Mouse (Mus musculus): ENCODE data around the gene Arl8b.

The Arl8b gene

DNA sequence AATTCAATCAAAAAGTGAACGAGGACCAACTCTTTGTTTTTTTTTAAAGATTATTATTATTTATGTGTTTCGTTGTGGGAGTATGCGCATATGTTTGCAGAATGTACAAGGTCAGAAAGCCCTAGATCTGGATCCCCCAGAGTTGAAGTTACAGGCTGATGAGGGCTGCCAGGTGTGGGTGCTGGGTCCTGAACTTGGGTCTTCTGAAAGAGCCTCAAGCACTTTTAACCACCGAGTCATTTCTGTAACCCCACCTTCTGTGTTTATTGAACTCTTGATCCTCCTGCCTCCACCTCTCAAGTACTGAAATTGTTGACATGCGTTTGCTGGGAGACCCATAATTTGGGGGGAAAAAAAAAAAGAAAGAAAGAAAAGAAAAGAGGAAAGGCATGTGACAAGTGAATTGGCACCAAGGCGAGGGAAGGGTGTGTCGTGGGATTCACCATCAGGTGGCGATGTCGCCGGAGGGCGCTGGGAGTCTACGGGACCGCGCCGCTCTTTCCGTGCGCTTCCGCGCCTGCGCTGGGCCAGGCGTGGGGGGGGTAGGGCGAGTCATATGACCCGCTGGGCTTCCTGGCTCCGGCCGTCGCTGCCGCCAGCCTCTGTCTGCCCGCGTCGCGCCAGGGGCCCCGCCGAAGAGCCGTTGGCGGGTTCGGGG is at the start of gene Arl8b:
Gene Arl8b, plus strand, starts transcription at position 574 of the 658 bp plus-strand sequence.
- peak; percentile 97 for DNase-seq

DNA sequence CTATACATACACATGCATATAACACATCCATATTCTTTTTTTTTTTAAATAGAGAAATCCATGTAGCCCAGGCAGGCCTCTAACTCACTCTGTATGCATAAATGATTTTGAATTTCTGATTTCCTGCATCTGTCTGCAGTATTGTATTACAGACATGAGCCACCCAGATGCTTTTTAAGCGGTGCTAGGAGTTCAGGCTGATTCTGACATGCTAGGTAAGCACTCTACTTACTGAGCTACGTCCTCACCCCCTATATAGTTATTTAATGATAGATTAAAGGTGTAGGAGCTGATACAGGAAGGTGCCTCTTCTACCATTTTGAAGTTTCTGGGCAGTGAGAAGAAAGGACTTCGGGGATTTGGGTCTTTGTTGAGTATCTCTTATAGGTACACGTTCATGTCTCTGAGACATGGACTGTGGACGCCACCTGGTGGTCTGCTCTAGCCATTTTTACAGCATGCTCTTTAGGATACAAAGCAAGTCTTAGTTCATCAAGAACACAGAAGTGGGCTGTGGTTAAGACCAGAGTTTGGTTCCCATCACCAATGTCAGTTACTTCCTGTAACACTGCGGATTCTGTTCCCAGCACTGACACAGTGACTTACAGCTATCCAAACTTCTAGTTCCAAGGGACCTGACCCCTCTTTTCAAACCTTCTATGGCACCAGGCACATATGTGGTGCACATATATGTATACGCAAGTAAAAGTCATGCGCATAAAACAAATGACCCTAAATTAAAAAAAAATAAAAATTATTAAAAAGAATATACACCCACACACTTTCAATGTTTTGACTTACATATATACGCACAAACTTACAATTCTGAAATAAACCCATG is 46.8 kb upstream of the Arl8b start:
- peak; percentile 77 for DNase-seq

DNA sequence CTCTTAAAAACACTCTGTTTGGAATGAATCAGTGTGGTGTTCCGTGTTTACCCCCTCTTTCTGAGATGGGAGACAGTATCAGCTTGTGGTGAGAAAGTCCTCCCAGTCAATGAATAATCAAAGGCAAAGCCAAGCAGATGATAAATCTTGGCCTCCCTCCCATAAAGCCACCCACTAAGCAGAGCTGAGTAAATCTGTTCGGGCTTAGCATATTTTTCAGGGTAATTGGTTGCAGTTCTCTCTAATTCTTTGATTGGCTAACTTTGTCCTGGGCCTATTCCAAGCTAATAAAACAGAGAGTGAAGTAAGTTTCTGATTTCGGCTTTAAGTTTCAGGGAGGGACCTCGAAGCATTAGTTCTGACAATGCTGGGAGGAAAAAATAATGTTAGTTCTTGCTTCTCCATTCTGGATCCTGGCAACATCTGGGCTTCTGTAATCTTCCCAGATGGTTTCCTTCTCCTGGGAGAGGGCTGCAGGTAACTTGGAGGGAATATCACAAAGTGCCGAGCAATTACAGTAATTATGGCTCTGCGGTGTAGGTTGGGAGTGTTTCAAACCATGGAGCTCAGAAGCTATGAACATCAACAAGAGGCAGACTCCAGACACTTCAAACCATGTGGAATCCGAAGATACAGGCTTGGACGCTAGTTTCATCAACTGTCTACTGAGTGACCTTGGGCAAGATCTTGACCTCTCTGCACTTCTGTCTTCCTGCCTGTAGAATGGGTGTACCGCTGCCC is 44.3 kb upstream of the Arl8b start:
- no peak for DNase-seq

DNA sequence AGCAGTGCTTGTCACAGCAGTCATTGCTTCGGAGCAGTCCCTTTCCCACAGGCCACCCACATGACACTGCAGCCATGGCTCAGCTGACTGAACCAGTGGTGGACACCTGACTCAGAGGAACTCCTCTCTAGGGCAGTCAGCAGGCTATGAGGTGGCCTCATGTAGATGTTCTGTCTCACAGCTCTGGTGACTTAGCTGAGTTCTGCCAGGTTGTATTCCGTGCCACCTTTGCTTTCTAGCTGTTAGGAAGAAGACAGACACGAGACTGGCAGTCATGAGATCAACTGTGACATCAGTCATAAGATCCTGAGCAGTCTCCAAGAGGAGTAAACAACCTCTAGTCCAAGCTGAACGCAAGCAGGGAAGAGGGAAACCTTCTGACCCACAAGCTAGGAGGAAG is 42.3 kb upstream of the Arl8b start:
- DNase-seq, result no peak

DNA sequence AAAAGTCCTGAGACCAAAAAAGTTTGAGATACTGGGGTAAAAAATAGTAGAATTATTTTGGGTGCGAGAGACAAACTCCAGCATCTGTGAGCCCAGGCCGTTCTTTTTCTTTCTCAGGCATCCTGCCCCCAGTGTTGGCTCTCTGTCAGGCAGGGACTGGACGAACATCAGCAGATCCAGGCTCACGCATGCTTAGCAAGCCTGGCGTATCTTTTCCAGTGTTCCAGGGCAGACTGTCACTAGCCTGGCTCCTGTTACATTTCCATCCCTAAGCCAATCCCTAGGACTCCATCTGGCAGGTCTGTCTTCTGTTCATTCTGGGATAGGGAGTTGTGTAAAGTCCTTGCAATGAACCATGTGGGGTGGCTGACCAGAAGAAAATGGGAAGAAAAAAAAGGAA is 39.2 kb upstream of the Arl8b start:
- no peak for DNase-seq

DNA sequence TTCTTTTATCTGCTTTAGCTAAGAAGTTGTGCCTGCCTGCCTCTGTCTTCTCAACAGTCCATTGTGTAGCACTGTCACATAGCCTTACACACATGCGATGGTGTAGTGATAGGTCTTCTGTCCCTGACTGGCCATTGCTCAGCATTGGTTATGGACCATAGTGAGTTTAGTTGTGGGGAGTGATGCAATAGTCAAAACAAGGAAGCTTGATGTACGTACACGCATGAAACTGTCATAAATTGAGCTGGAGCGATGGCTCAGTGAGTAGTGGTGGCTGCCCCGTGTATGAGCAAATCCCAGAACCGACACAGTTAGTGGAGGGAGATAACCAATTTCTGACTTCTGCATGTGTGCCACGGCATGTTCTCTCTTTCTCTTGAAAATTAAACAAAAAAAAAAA is 31.6 kb upstream of the Arl8b start:
- DNase-seq, result no peak

DNA sequence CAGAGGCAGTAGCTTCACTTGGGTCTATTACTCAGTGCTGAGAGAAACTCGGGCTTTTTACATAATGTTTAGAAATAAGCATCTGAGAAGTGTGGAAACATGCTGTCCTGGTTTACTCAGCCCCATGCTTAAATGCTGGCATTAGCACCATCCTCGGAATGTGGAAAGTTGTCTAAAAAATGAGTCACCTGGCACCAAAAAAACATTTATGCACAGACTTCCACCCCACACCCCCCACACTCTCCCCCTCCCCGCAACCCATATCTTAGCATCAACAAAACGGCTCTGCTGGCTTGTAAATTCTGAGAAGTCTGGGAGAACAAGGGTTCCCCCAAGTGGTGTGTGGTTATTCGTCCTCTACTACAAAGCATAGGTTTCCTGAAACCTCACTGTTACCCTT is 30.5 kb upstream of the Arl8b start:
- DNase-seq, result no peak

DNA sequence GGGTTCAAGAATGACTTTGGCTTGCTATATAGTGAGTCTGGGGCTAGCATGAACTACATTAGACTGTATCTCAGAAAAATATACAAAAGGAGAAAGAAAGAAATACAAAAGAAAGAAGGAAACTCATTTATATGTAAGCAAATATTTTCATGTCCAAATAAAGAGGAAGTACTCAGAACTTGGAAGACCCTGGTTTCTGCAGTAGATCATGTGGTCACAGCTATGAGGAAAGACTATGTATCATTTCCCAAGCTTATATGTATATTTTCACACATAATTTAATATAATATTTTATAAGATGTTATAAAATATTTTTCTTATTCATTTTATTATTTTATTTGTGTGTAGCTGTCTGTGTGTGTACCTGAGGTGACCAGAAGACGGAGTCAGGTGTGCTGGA is 29.4 kb upstream of the Arl8b start:
- DNase-seq, result no peak

DNA sequence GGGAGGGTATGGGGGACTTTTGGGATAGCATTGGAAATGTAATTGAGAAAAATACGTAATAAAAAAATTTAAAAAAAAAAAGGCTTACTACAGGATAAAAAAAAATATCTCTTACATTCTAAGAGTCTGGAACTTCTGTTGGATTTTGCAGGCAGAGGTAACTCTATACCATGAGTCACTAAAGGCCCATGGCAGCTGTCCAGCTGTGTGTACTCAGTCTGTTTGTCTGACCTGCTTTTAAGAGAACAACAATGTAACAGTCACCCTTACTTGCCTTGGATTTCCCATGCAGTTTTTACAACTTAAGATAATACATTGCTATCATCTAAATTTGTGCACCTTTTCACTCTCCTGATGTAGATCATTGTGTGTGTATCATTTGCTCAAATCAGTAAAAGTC is 28.5 kb upstream of the Arl8b start:
- DNase-seq, result no peak

DNA sequence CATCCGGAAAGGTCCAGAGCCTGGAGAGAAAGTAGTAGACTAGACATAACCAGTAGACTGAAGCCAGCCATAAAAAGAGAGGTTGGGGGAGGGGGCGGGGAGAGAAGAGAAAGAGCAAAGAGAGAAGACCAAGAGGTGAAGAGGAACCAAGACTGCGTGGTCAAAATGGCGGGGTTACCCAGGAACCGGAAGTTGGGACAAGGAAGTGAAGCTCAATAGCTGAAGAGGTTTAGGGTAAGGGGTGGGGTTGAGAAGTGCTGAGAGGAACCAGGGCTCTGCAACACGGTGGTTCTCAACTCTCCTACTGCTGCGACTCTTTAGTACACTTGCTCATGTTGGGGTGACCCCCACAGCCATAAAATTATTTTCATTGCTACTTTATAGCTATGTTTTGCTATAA is 27.0 kb upstream of the Arl8b start:
- no peak for DNase-seq

DNA sequence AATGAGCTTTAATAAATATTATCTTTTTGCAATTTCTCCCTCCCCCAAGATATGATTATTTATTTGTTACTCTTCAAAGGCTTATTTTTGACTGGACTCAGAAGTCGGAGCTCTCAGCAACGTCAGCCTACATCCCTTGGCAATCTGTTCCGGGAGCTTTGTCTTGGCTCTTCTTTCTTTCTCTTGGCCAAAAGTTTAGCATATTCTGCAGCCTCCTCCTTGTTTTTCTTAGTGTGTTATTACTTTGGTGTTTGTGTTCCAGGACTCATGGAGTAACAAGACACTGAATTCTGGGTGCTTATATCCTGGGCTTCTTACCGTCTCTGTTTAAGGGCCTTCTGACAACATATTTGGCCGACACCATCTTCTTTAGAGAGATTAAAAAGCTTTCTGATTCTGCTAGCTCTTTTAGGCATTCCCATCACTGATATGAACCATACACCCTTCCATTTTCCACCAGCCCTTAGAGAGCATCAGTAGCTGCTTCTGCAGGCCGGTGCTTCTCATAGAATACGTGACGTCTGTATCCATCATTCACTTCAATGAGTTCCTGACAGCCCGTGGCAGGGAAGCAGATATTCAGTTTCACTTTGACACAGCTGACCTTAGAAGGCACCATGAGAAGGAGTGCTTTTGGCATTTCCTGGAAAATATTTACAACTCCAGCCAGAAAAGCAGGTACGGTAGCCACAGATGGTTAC is 23.8 kb upstream of the Arl8b start:
- no peak for DNase-seq

DNA sequence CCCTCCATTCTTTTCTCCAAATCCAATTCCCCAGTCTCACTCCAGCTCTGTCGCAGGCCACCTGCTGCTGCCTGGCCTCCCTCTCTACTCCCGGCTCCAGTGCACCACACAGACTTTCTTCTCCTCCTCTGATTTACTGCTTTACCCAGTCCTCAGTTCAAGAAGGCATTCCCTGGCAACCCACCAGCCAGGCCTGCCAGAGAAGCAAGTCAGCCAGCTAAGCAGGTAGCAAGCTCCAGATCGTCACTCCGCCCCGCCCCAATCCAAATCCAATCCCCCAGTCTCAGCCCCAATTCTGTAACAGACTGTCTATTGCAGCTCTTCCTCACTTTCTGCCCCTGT is 23.2 kb upstream of the Arl8b start:
- peak; percentile 15 for DNase-seq

DNA sequence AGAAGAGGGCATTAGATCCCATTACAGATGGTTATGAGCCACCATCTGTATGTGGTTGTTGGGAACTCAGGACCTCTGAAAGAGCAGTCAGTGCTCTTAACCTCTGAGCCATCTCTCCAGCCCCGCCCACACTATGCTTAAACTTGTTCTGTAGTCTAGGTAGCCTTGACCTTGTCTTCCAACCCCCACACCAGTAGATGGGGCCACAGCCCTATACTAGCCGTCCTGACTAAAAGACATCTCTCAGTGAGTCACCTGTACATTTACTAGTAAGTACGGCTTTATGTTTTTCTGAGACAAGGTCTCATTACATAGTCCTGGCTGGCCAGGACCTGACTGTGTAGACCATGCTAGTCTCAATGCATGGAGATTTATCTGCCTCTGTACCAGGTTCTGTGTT is 12.0 kb upstream of the Arl8b start:
- no peak for DNase-seq

DNA sequence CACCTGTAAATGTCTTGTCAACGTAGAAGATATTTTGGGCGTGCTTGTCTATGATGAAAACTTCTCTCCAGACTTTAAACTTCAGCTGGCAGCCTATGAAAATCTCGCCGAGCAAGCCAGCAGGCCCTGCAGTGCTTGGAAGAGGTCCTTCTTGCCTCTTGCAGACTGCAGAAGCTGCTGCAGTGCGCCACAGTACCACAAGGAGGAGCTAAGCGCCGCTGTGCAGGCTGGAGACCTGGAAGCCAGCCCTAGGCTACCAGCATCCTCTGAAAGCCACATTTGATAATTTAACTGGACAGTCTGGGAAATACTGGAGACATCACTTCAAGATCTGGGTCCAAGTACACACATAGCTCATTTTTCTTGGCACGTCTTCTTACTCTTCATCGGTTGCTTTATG is 10.0 kb upstream of the Arl8b start:
- DNase-seq, result peak; percentile 86

DNA sequence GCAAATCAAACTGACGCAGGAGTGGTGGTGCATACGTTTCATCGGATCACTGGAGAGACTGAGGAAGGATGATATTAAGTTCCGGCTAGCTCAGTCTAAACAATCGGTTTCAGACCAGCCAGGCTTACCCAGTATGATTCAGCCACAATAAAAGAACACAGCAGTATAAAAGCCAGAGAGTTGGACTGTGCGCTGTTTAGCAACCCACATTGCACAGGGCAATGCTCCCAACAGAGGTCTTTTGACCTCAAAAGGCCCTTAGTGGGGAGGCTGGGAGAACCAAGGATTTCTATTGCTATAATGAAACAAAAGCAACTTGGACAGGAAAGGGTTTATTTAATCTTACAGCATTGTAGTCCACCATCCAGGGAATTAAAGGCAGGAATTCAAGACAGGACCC is 9.4 kb upstream of the Arl8b start:
- no peak for DNase-seq

DNA sequence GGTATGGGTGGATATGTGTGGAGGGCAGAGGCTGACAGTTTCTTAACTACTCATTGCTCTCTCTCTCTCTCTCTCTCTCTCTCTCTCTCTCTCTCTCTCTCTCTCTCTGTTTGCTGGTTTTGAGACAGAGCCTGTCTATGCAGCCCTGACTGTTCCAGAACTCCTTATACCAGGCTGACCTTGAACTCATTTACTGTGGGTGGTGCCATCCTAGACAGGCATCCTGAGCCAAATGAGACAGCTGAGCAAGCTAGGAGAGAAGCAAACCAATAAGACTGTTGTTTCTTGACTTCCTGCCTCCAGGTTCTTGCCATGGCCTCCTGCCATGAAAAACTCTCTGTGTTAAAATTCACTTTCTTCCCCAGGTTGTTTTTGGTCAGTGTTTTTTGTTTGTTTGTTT is 6.6 kb upstream of the Arl8b start:
- DNase-seq, result no peak

DNA sequence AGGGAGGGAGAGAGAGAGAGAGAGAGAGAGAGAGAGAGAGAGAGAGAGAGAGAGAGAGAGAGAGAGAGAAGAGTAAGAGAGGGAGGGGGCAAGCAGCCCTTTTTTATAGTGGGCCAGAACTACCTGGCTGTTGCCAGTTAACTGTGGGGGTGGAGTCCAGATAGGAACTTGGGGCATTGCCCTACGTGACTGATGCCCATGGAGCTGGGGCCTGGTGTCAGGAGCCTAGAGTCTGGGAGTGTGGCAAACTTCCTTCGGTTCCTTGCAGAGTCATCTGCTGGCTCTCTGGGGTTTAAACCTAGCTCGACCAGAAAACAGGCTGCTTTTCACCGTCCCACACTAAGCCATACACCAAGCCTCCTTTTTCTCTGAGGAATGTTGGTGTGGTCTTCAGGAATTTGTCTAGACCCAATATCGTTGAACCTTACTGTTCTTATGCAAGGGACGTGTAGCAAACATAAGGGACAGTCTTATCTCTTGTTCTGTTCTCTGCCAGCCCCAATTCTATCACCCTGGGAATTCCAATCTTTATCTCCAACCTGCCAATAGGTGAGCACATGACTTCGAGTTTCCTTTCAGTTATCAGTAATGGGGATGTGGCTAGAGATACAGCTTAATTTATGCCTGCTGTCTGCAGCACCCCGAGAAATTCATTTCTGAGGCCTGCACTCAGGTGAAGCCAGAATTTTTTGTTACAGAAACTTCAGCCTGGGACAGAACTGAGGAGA is 5.2 kb upstream of the Arl8b start:
- no peak for DNase-seq

DNA sequence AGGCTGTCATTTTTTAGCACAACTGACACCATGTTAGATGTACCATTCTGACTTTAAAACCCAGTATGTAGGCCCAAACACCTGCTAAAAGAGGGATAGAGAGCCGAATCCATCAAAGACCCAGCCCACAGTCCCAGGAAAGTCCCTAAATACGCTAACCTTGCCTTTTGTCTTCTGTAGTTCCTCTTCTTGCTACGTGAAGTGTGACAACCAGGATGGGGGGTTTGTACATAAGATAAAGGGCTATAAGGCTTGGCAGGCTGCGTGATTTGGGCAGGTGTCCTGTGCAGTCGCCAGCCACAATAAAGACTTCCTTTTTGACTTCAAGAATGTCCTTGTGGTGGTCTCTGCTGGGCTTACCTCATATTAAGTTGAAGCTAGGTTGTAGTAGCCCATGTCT is 4.5 kb upstream of the Arl8b start:
- no peak for DNase-seq

DNA sequence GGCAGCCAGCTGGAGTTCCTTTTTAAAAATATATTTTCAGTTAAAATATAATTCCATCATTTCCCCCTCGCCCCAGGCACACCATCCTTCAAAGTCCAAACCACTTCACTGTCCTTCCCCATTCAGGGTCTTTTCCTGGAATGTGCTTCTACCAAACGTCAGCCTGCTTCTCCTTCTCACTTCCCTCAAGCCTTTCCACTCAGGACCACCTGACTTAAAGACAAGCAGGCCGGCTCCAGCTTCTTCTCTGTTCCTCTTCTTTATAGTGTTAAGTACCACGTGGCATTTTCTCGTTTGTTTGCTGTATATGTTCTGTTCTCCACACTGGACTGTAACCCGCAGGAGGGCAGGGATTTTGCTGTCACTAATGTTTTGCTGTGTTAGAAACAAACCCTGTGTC is 1.0 kb upstream of the Arl8b start:
- no peak for DNase-seq

DNA sequence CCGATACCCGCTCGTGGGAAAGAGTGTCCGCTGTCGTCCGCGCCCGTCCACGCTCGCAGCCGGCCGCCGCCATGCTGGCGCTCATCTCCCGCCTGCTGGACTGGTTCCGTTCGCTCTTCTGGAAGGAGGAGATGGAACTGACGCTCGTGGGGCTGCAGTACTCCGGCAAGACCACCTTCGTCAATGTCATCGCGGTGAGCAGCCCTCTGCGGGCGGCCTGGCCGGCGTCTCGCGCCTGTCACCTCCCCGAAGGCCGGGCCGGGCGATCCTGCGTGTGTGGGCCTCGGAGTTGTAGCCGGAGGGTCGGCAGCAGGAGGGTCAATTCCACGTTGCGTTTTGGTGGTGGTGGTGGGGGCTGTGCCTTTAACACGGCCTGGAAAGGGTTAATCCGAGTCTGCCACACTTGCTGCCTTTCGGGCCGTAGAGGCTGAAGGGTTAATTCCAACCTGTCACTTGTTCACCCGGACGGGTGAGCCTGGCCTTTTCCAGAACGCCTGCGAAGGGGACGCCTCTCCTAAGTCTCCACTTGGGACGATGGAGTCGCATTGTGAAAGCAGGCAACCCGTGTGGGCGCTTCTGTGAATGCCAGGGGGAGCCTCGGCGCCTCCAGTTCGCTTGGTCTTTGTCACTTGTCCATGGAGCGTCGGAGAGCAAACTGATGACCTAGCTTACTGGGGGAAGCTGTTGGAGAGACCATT is 434 bp downstream of the Arl8b start:
- DNase-seq, result peak; percentile 55

DNA sequence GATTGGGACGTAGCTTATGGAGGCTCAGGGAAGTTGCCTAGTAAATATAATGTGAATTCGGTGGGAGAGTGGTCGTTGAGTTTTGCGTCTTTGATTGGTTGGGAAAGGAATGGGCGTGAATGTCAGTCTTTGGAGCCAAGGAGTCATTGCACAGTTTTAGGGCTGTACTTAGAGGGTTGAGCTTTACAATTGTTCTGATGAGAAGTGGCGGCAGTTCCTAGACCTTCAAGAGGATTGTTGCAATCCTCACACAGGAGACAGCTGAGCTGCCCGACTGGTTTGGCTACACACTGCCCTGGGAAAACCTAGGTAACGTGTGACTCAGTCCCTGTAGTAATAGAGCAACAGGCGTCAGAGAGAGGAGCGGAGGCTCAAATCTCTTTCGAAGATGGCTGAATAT is 1.2 kb downstream of the Arl8b start:
- DNase-seq, result peak; percentile 13

DNA sequence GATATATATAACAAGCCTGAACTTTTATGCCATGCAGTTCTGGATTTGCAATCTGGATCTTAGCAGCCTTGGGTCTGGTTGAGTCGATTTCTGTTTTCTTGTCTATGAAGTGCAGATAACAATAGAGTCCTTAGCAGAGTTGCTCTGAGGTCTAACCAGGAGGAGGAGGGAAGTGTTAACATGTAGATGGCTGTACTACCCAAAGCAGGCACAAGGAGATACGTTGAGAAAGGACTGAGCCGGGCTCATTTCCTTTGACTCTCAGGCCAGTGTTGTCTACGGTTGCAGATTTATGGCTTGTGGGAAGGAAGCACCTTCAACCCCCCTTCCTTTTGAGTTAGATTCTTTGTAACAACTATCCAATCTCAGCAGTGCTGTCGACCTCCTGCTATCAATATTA is 1.9 kb downstream of the Arl8b start:
- DNase-seq, result peak; percentile 33
